Mouse (Mus musculus): ENCODE results near the gene Gm11938. TPM values are rescaled to one million over a fixed set of nuclear protein-coding genes. Genes with fewer than 3 reads are reported as not detected.

Gene Gm11938
- not detected for total RNA-seq (2023)

GRCm38 (mm10) chr11:99603208-99603607, at the start of gene Gm11938:
TSS of gene Gm11938 (minus strand) at chr11:99603308.

GRCm38 (mm10) chr11:99650136-99650535, 47.0 kb upstream of the Gm11938 start, which contains the start of gene Gm11555:
TSS of gene Gm11555 (minus strand) at chr11:99650236.

GRCm38 (mm10) chr11:99643635-99644139, 40.6 kb upstream of the Gm11938 start, which contains the start of gene Krtap4-7:
TSS of gene Krtap4-7 (minus strand) at chr11:99644089.

GRCm38 (mm10) chr11:99634653-99635134, 31.6 kb upstream of the Gm11938 start, which contains the start of gene Krtap4-2:
TSS of gene Krtap4-2 (minus strand) at chr11:99635084.

GRCm38 (mm10) chr11:99628138-99628537, 25.0 kb upstream of the Gm11938 start, which contains the start of gene Krtap4-1:
TSS of gene Krtap4-1 (minus strand) at chr11:99628238.

GRCm38 (mm10) chr11:99620335-99620734, 17.2 kb upstream of the Gm11938 start, which contains the start of gene Gm11562:
TSS of gene Gm11562 (minus strand) at chr11:99620435.

DNA sequence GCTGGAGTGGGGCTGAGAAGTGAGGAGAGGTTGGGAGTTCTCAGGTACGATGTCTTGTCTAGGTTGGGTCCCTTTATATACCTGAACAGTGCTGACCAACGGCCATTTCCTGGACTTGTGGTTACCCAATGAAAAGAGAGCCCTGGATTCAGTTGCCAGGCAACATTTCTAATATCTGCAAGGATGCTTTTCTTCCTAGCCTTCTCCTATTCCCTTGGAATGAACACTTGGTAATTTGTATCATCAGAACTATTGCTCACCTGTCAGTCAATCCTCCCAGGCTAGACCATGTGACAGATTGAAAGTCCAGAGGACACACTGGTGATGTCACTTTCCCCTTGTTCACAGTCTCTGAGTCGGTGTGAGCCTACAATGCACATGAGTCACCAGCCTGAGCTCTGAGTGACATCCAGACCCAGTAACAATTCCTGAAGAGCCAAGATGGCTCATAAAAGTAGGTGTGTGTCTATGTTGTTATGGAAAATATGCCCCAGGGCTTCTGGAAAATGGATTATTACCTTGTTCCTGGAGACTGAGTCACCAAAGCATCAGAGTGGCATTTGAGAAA, 11.8 kb upstream of the Gm11938 start, which contains the start of gene Krtap2-4:
Gene Krtap2-4, minus strand, starts transcription at position 51 of the 568 bp plus-strand sequence.

GRCm38 (mm10) chr11:99610089-99610488, 7.0 kb upstream of the Gm11938 start, which contains the start of gene Gm11937:
TSS of gene Gm11937 (minus strand) at chr11:99610189.

DNA sequence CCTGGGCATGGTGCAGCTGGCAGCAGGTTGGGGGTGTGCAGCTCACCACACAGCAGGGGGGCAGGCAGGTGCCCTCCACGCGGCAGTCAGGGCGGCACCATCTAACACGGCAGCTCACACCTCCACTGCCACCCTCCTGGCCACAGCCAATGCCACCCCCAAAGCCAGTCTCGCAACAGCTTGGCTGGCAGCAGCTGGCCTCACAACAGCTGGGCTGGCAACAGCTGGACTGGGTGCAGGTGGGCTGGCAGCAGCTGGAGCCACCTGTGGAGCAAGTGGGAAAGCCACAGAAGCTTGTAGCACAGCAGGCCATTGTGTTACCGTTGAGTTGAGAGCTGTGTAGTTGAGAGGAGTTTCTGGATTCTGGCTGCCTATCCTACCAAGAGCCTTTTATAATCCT, 5.4 kb downstream of the Gm11938 start, which contains the start of gene Krtap9-3:
Gene Krtap9-3, minus strand, starts transcription at position 364 of the 400 bp plus-strand sequence.

GRCm38 (mm10) chr11:99590981-99591380, 12.1 kb downstream of the Gm11938 start, which contains the start of gene Krtap1-3:
TSS of gene Krtap1-3 (minus strand) at chr11:99591339.

DNA sequence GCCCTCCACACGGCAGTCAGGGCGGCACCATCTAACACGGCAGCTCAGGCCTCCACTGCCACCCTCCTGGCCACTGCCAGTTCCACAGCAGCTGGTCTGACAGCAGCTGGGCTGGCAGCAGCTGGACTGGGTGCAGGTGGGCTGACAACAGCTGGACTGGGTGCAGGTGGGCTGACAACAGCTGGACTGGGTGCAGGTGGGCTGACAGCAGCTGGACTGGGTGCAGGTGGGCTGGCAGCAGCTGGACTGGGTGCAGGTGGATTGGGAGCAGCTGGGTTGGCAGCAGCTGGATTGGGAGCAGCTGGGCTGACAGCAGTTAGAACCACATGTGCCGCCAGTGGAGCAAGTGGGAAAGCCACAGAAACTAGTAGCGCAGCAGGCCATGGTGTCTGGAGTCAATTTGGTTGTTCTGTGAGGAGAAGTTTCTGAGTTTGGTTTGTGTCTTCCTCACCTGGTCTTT, 19.8 kb downstream of the Gm11938 start, which contains the start of gene Krtap1-4:
Gene Krtap1-4, minus strand, starts transcription at position 410 of the 460 bp plus-strand sequence.

GRCm38 (mm10) chr11:99580636-99581035, 22.5 kb downstream of the Gm11938 start, which contains the start of gene Krtap1-5:
TSS of gene Krtap1-5 (minus strand) at chr11:99581016.

DNA sequence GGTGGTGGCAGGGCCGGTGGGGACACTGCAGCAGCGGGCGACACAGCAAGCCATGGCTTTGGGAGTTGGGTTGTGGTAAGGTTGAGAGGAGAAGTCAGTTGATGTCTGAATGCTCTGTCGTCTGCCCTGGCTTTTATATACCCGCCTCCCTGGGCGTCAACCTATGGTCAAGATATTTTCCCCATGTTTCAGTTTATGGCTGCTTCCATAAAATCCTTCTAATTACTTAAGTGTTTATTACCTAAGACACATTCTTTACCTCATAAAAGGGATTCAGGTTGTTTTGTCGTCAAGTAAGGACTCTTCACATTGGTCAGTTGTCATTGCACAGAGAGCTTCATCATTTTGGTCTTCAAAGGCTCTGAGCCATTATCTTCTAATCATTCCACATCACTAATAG, 36.6 kb downstream of the Gm11938 start, which contains the start of gene Krtap3-1:
Gene Krtap3-1, minus strand, starts transcription at position 101 of the 400 bp plus-strand sequence.

DNA sequence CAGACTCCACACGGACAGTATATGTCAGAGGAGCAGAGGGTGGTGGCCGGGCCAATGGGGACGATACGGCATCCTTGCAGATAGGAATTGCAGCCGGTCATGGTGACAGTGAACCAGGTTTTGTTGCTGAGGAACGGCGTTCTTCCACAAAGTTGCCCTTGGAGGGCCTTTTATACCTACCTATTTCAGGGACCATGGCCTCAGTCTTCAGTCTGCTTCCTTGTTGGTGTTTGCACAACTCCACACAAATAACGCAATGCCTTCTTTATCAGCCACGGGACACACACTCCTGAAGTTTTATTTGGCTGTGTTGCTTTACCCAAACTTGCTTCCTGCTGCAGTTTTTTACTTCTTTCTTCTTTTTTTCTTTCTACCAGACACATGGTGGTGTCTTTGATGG, 43.7 kb downstream of the Gm11938 start, which contains the start of gene Gm11939:
Gene Gm11939, minus strand, starts transcription at position 101 of the 400 bp plus-strand sequence.

GRCm38 (mm10) chr11:99556753-99557152, 46.4 kb downstream of the Gm11938 start, which contains the start of gene Krtap3-2:
TSS of gene Krtap3-2 (minus strand) at chr11:99556853.

Other genes with a start within 250 kb of the Gm11938 start
- not detected for gene Krt28, start 228.4 kb downstream of the Gm11938 start, total RNA-seq (2023)
- gene Krt10, start 213.9 kb downstream of the Gm11938 start, total RNA-seq (2023) = not detected
- not detected for gene Krt12, start 181.0 kb downstream of the Gm11938 start, total RNA-seq (2023)
- gene Krt20, start 165.2 kb downstream of the Gm11938 start, total RNA-seq (2023) = not detected
- not detected for gene Krt23, start 110.2 kb downstream of the Gm11938 start, total RNA-seq (2023)
- gene Krt39, start 82.0 kb downstream of the Gm11938 start, total RNA-seq (2023) = not detected
- not detected for gene Krt40, start 60.1 kb downstream of the Gm11938 start, total RNA-seq (2023)
- gene Krtap3-3, start 52.4 kb downstream of the Gm11938 start, total RNA-seq (2023) = not detected
- not detected for gene Krtap3-2, start 46.5 kb downstream of the Gm11938 start, total RNA-seq (2023)
- gene Gm11939, start 43.8 kb downstream of the Gm11938 start, total RNA-seq (2023) = not detected
- gene Krtap3-1, start 36.7 kb downstream of the Gm11938 start, total RNA-seq (2023) = not detected
- gene Krtap1-5, start 22.3 kb downstream of the Gm11938 start, total RNA-seq (2023) = not detected
- not detected for gene Krtap1-4, start 19.7 kb downstream of the Gm11938 start, total RNA-seq (2023)
- gene Krtap1-3, start 12.0 kb downstream of the Gm11938 start, total RNA-seq (2023) = not detected
- not detected for gene Krtap9-3, start 5.2 kb downstream of the Gm11938 start, total RNA-seq (2023)
- gene Gm11937, start 6.9 kb upstream of the Gm11938 start, total RNA-seq (2023) = not detected
- gene Krtap2-4, start 11.5 kb upstream of the Gm11938 start, total RNA-seq (2023) = not detected
- gene Gm11562, start 17.1 kb upstream of the Gm11938 start, total RNA-seq (2023) = not detected
- gene Krtap4-1, start 24.9 kb upstream of the Gm11938 start, total RNA-seq (2023) = not detected
- gene Krtap4-2, start 31.8 kb upstream of the Gm11938 start, total RNA-seq (2023) = not detected
- gene Krtap4-7, start 40.8 kb upstream of the Gm11938 start, total RNA-seq (2023) = not detected
- gene Gm11555, start 46.9 kb upstream of the Gm11938 start, total RNA-seq (2023) = not detected
- not detected for gene Gm11563, start 55.7 kb upstream of the Gm11938 start, total RNA-seq (2023)
- not detected for gene Krtap4-6, start 62.7 kb upstream of the Gm11938 start, total RNA-seq (2023)
- not detected for gene Gm14190, start 87.4 kb upstream of the Gm11938 start, total RNA-seq (2023)
- not detected for gene Gm14180, start 131.0 kb upstream of the Gm11938 start, total RNA-seq (2023)
- not detected for gene Gm11595, start 169.6 kb upstream of the Gm11938 start, total RNA-seq (2023)
- not detected for gene Krtap4-8, start 177.4 kb upstream of the Gm11938 start, total RNA-seq (2023)
- not detected for gene Krtap4-9, start 181.9 kb upstream of the Gm11938 start, total RNA-seq (2023)
- not detected for gene Gm11596, start 190.2 kb upstream of the Gm11938 start, total RNA-seq (2023)
- gene Gm11569, start 195.6 kb upstream of the Gm11938 start, total RNA-seq (2023) = not detected
- gene Gm11554, start 201.1 kb upstream of the Gm11938 start, total RNA-seq (2023) = not detected
- gene Krtap4-13, start 206.6 kb upstream of the Gm11938 start, total RNA-seq (2023) = not detected
- gene Gm11564, start 212.4 kb upstream of the Gm11938 start, total RNA-seq (2023) = not detected
- not detected for gene 2300003K06Rik, start 234.8 kb upstream of the Gm11938 start, total RNA-seq (2023)
- not detected for gene Krtap4-16, start 248.3 kb upstream of the Gm11938 start, total RNA-seq (2023)

Data from neutrophil, adult 59 days (primary cell).